In the genomic region with DNA sequence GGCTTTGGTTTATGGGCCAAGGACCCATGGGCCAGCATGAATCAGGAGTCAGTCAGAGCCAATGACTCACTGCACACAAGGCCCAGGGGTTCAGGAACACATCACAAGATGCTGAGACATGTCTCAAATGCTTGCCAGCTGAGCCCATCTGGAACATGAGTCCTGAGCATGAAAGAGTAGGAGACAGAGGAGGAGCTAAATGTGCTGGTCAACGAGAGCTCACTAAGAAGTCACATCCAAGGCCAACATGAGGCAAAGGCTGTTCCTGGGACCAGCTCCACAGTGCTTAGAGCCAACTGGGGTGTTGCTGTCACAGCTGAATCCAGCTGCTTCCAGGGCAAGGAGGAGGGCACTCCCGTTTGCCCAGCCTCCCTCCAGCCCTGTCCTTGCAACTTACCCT, we compare ENCODE assay signal across 9 mouse cellular contexts.
DNase-seq lines count a peak whose midpoint lies in the region; ATAC-seq and TF ChIP-seq lines count a peak whose summit lies in the region.
"Had no signal": no experiment of that assay in that cellular context is flagged by ENCODE, and none has a peak within 500 bp of the region (broad histone marks: within the 10 kb centered on the region; RNA-seq: fewer than 3 reads in every experiment).

No protein-coding gene starts in this region.

- peaks cover 7% of the 10 kb centered on the region for H3K27me3 ChIP-seq in midbrain, embryonic 13.5 days
- H3K27me3 ChIP-seq in midbrain, embryonic 11.5 days (ENCODE audit: control insufficient read depth, insufficient read depth, low read length), result no peaks in the 10 kb centered on the region
- no peaks in the 10 kb centered on the region for H3K27me3 ChIP-seq in heart, embryonic 10.5 days (ENCODE audit: insufficient read depth, poor library complexity, severe bottlenecking)
- H3K27me3 ChIP-seq in small intestine, adult 2 months (ENCODE audit: control insufficient read depth, insufficient read depth, low read length), result no peaks in the 10 kb centered on the region; the same call in 1 of the 2 replicates
- H3K27me3 ChIP-seq: neural tube, embryonic 12.5 days had no signal

- no peak for TF ChIP-seq CTCF in small intestine, adult 2 months (IDR thresholded peaks at IDR 0.05; ENCODE audit: extremely low read depth, insufficient read length, insufficient replicate concordance, low read depth, low read length)

- DNase-seq in midbrain, embryonic 11.5 days (ENCODE audit: low spot score, missing footprints), result no peak
- no peak for DNase-seq in heart, embryonic 10.5 days (ENCODE audit: low spot score)
- peak; percentile 78 for DNase-seq in kidney, postnatal 14 days
- DNase-seq in embryo, embryonic 9.5 days (ENCODE audit: extremely low spot score), result no peak
- DNase-seq in cerebellum, adult 9-11 months, result no peak

- 0 out of 2 replicates have a peak, but pooled peaks have one; percentile 20 for ATAC-seq in midbrain, embryonic 13.5 days
- ATAC-seq in midbrain, embryonic 11.5 days (ENCODE audit: low FRiP score), result no peak
- no peak for ATAC-seq in activated CD4-positive, CD25-positive, alpha-beta regulatory T cell, adult 4 months

- H3K27ac ChIP-seq in midbrain, embryonic 13.5 days, result no peak overlapping the region
- H3K27ac ChIP-seq in midbrain, embryonic 11.5 days (ENCODE audit: low read depth, low read length), result no peak overlapping the region
- H3K27ac ChIP-seq in heart, embryonic 10.5 days, result peak overlapping the region; percentile 84
- peak overlapping the region; percentile 73 for H3K27ac ChIP-seq in small intestine, adult 2 months (ENCODE audit: insufficient read depth, low read depth, low read length)
- H3K27ac ChIP-seq: neural tube, embryonic 12.5 days had no signal

- 57% methylated on average over 2 of the region's 2 CpGs for WGBS in midbrain, embryonic 13.5 days
- 61% methylated on average over 2 of the region's 2 CpGs for WGBS in midbrain, embryonic 11.5 days
- 56% methylated on average over 2 of the region's 2 CpGs for WGBS in heart, embryonic 10.5 days
- 18% methylated on average over 2 of the region's 2 CpGs for WGBS in small intestine, adult 2 months

- peaks cover 10% of the 10 kb centered on the region for H3K4me1 ChIP-seq in midbrain, embryonic 13.5 days (replicated peaks)
- peaks cover 3% of the 10 kb centered on the region for H3K4me1 ChIP-seq in midbrain, embryonic 11.5 days (ENCODE audit: control insufficient read depth, insufficient read depth, low read length)
- peaks cover 26% of the 10 kb centered on the region for H3K4me1 ChIP-seq in heart, embryonic 10.5 days
- H3K4me1 ChIP-seq in small intestine, adult 2 months (ENCODE audit: control insufficient read depth, insufficient read depth, insufficient read length, low read length), result peaks cover 13% of the 10 kb centered on the region; the same call in 1 of the 2 replicates

- H3K9ac ChIP-seq in midbrain, embryonic 13.5 days (replicated peaks), result no peak overlapping the region
- H3K9ac ChIP-seq in midbrain, embryonic 11.5 days (ENCODE audit: low read length), result no peak overlapping the region
- H3K9ac ChIP-seq: neural tube, embryonic 12.5 days had no signal

- H3K4me3 ChIP-seq in midbrain, embryonic 13.5 days (replicated peaks), result no peak overlapping the region
- no peak overlapping the region for H3K4me3 ChIP-seq in midbrain, embryonic 11.5 days (ENCODE audit: low read depth, low read length)
- H3K4me3 ChIP-seq in heart, embryonic 10.5 days, result no peak overlapping the region
- H3K4me3 ChIP-seq in small intestine, adult 2 months (ENCODE audit: low read depth, low read length), result no peak overlapping the region
- H3K4me3 ChIP-seq: neural tube, embryonic 12.5 days had no signal

- no peaks in the 10 kb centered on the region for H3K36me3 ChIP-seq in midbrain, embryonic 13.5 days
- no peaks in the 10 kb centered on the region for H3K36me3 ChIP-seq in midbrain, embryonic 11.5 days (ENCODE audit: control insufficient read depth, insufficient read depth, low read length)
- no peaks in the 10 kb centered on the region for H3K36me3 ChIP-seq in heart, embryonic 10.5 days
- no peaks in the 10 kb centered on the region for H3K36me3 ChIP-seq in small intestine, adult 2 months (ENCODE audit: control insufficient read depth, insufficient read depth, low read length)
- H3K36me3 ChIP-seq: neural tube, embryonic 12.5 days had no signal

- TF ChIP-seq POLR2A in small intestine, adult 2 months (IDR thresholded peaks at IDR 0.05; ENCODE audit: low read depth, low read length), result no peak

- no peaks in the 10 kb centered on the region for H3K9me3 ChIP-seq in midbrain, embryonic 13.5 days
- H3K9me3 ChIP-seq in midbrain, embryonic 11.5 days (ENCODE audit: control insufficient read depth, low read length), result no peaks in the 10 kb centered on the region
- H3K9me3 ChIP-seq in heart, embryonic 10.5 days, result no peaks in the 10 kb centered on the region
- H3K9me3 ChIP-seq: neural tube, embryonic 12.5 days had no signal

- H3K4me2 ChIP-seq in midbrain, embryonic 13.5 days (replicated peaks), result no peak overlapping the region
- no peak overlapping the region for H3K4me2 ChIP-seq in midbrain, embryonic 11.5 days
- H3K4me2 ChIP-seq: neural tube, embryonic 12.5 days had no signal

Comparison
In these comparisons a context has a peak if more than half of its experiments do, and no peak if none do; other contexts are left out.
1. H3K27ac ChIP-seq: peak in heart, embryonic 10.5 days (single experiment) and small intestine, adult 2 months (single experiment); none in midbrain, embryonic 13.5 days (single experiment) and midbrain, embryonic 11.5 days (single experiment).